Mouse (Mus musculus) megakaryocyte, embryonic 14.5 days (primary cell): ENCODE results near the gene Spata46.

Source experiments
- FLI1 ChIP-seq: IDR thresholded peaks from 2 replicates; pipeline ENCODE4 v1.6.1; 2012; ENCODE audit warnings: low read length, inconsistent platforms, mixed read lengths
- GATA1 ChIP-seq: IDR thresholded peaks from 3 replicates; pipeline ENCODE4 v1.6.1; 2012; ENCODE audit warnings: mixed read lengths, low read length, inconsistent platforms, borderline replicate concordance

GRCm38 (mm10) chr1:170322046-170322445 is 13.4 kb downstream of the Spata46 start:
- TF ChIP-seq GATA1 (no peak), FLI1 (no peak)
